Mouse (Mus musculus) intestine, embryonic 15.5 days (tissue): ENCODE measurements around the gene Psme1. TPM values are rescaled to one million over a fixed set of nuclear protein-coding genes. Genes with fewer than 3 reads are reported as not detected.

Experiments used
- ATAC-seq: fragments of 200-750 bp; cut with Nextera tagmentation; 2 replicates; pipeline ENCODE4 v1.8.0; 2017; ENCODE audit warnings: moderate TSS enrichment, moderate library complexity
- H3K27ac ChIP-seq: fragments of 300-500 bp; sonication (generic); 2 replicates; pipeline ENCODE4 v1.5.1; 2015; ENCODE audit warnings: mild to moderate bottlenecking, inconsistent platforms
- H3K27me3 ChIP-seq: fragments of 300-500 bp; sonication (generic); replicated peaks from 2 replicates; pipeline ENCODE4 v1.6.1; 2015; ENCODE audit warnings: inconsistent platforms
- H3K36me3 ChIP-seq: fragments of 300-500 bp; sonication (generic); 2 replicates; pipeline ENCODE4 v1.6.1; 2015; ENCODE audit warnings: inconsistent platforms
- H3K4me1 ChIP-seq: fragments of 300-500 bp; sonication (generic); replicated peaks from 2 replicates; pipeline ENCODE4 v1.6.1; 2015; ENCODE audit warnings: inconsistent platforms
- H3K4me2 ChIP-seq: fragments of 300-500 bp; sonication (generic); replicated peaks from 2 replicates; pipeline ENCODE4 v1.6.1; 2015; ENCODE audit warnings: mild to moderate bottlenecking, inconsistent platforms
- H3K4me3 ChIP-seq: fragments of 300-500 bp; sonication (generic); replicated peaks from 2 replicates; pipeline ENCODE4 v1.5.1; 2015; ENCODE audit warnings: inconsistent platforms
- H3K9ac ChIP-seq: fragments of 300-500 bp; sonication (generic); 2 replicates; pipeline ENCODE4 v1.6.1; 2015; ENCODE audit warnings: inconsistent platforms
- H3K9me3 ChIP-seq: fragments of 300-500 bp; sonication (generic); 2 replicates; pipeline ENCODE4 v1.6.1; 2016; ENCODE audit warnings: inconsistent platforms
- WGBS: fragments of 180-500 bp; shearing (Covaris S2); methylation state at CpG from one replicate; pipeline ENCODE4 v1.1.7; 2015; 5-methylcytosine and 5-hydroxymethylcytosine counted together
- polyA plus RNA-seq: library from polyadenylated mRNA; unstranded; fragments of >200 nt; fragmentation: Nextera tagmentation; extraction: Ambion mirVana; gene quantifications from 2 replicates; pipeline ENCODE4 v1.2.1, GENCODE M21; 2015

The Psme1 gene
- polyA plus RNA-seq, 1 experiment from 2014 or later, result 197 TPM

DNA sequence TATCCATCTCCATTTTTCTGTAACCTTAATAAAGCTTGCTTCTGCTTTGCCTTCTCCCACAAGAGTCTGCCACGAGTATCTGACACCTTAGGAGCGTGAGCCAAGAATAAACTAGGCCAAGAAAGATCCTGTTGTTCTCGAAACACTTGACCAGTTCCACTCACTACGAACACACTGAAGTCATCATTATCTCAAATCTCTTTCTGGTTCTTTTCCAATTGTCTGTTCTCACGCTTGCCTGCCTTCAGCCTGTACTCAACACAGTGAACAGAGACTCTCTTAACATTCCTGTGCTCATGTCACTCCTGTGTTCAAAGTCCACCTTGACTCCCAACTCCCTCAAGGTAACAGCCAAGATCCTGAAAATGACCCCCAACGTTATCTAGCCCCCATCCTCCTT is 35.4 kb downstream of the Psme1 start:
- Histone ChIP-seq H3K4me3 (no peak overlapping the region), H3K4me2 (no peak overlapping the region), H3K4me1 (0 out of 2 replicates have a peak, but pooled peaks cover 4% of the 10 kb centered on the region), H3K27ac (no peak overlapping the region), H3K9ac (no peak overlapping the region), H3K27me3 (no peaks in the 10 kb centered on the region), H3K9me3 (no peaks in the 10 kb centered on the region), H3K36me3 (0 out of 2 replicates have a peak, but pooled peaks cover 3% of the 10 kb centered on the region)
- no peak for ATAC-seq
- 66% methylated on average over 6 of the region's 6 CpGs for whole genome bisulfite sequencing

DNA sequence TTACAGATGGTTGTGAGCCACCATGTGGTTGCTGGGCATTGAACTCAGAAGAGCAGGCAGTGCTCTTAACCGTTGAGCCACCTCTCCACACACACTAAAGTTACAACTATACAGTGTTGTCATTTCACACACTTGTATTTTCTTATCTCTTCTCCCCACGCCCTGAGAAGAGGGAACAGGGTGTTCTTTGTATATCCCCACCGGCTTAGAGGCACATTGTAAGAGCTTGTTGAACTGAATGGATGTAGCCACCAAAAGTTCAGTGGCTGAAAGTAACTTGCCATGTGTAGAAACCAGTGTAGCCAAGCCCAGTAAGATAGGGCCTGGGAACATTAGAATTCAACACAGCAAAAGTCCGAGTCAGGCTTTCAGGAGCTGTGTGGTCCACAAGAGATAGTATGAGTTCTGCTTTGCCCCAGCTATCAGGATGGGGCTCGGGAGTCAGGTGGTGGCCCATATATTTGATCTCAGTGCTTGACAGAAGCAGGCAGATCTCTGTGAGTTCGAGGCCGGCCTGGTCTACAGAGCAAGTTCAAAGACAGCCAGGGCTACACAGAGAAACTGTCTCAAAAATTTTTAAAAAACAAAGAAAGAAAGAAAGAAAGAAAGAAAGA is 36.7 kb downstream of the Psme1 start:
- Histone ChIP-seq H3K4me2 (no peak overlapping the region), H3K27me3 (no peaks in the 10 kb centered on the region), H3K4me3 (no peak overlapping the region), H3K27ac (no peak overlapping the region), H3K4me1 (peaks cover 4% of the 10 kb centered on the region; the same call in 1 of the 2 replicates), H3K9me3 (no peaks in the 10 kb centered on the region), H3K36me3 (0 out of 2 replicates have a peak, but pooled peaks cover 3% of the 10 kb centered on the region), H3K9ac (no peak overlapping the region)
- WGBS, result 76% methylated on average over 7 of the region's 7 CpGs
- no peak for ATAC-seq

DNA sequence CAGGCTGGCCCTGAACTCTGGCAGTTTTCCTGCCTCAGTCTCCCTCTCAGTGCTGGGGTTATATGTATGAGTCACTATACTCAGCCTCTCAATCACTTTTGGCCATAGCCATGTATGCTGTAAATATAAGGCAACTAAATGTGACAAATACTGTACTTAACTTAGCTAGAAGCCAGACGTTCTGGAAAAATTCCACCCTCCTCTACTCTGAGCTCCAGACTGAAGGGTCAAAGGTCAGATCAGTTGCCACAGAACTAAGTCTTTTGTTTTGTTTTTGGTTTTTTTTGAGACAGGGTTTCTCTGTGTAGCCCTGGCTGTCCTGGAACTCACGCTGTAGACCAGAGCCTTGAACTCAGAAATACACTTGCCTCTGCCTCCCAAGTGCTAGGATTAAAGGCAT is 38.0 kb downstream of the Psme1 start:
- Histone ChIP-seq H3K27ac (no peak overlapping the region), H3K9me3 (no peaks in the 10 kb centered on the region), H3K4me2 (no peak overlapping the region), H3K9ac (no peak overlapping the region), H3K4me1 (peaks cover 4% of the 10 kb centered on the region; the same call in 1 of the 2 replicates), H3K4me3 (no peak overlapping the region), H3K36me3 (no peaks in the 10 kb centered on the region), H3K27me3 (no peaks in the 10 kb centered on the region)
- ATAC-seq, result no peak
- 37% methylated on average over 2 of the region's 2 CpGs for WGBS

DNA sequence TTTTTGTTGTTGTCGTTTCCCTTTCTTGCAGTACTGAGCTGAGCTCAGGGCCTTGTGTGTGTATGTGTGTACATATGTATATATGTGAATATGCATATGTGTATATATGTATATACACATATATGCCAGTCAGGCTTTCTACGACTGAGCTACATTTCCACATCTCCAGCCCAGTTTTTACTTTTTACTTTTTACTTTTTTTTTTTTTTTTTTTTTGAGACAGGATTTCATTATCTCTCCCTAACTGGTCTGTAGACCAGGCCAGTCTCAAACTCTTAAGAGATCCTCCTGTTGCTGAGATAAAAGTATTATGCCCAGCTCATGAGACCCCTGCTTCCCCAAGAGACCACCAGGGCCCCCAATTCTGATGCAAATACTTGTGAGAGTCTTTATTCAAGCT is 38.9 kb downstream of the Psme1 start:
- Histone ChIP-seq H3K9me3 (no peaks in the 10 kb centered on the region), H3K4me2 (no peak overlapping the region)
- 81% methylated on average over 2 of the region's 2 CpGs for WGBS

DNA sequence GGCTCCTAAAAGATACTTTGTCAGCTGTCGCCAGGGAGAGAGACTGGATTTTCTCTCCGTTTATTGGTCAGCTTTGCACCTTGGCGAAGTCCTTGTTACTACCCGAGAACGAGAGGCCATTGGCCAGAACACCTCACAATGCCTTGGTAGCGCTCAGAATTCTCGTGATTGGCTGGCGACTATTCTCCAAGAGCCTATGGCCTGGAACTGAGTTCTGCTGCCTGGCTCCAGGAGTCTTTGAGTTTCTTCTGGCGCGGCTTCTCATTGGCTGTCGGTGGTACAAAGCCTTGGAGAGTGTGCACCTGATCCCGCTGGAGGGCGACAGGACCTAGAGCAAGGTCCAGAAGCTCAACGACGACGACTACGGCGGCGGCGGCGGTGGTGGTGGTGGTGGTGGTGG is 39.9 kb downstream of the Psme1 start, which contains the start of gene Rec8:
Gene Rec8 (plus strand): TSS at position 216 of the 400 bp plus-strand sequence.
- no peaks in the 10 kb centered on the region for H3K27me3 ChIP-seq
- no peaks in the 10 kb centered on the region for H3K9me3 ChIP-seq
- peak within 1 kb of the TSS; percentile 32; the same call in 1 of the 2 replicates for H3K9ac ChIP-seq
- H3K36me3 ChIP-seq, result no peaks in the 10 kb centered on the region
- peaks cover 4% of the 10 kb centered on the region; the same call in 1 of the 2 replicates for H3K4me1 ChIP-seq
- ATAC-seq, result peak; percentile 90
- H3K4me3 ChIP-seq, result peak within 1 kb of the TSS; percentile 23
- no peak within 1 kb of the TSS for H3K27ac ChIP-seq
- 13% methylated on average over 21 of the region's 21 CpGs for WGBS
- H3K4me2 ChIP-seq, result peak within 1 kb of the TSS; percentile 52

More for the DNA sequence above, 38.9 kb downstream of the Psme1 start:
- H3K9ac ChIP-seq, result no peak overlapping the region
- H3K27ac ChIP-seq, result no peak overlapping the region
- no peaks in the 10 kb centered on the region for H3K36me3 ChIP-seq
- H3K27me3 ChIP-seq, result no peaks in the 10 kb centered on the region
- H3K4me3 ChIP-seq, result no peak overlapping the region
- no peak for ATAC-seq
- peaks cover 4% of the 10 kb centered on the region; the same call in 1 of the 2 replicates for H3K4me1 ChIP-seq

DNA sequence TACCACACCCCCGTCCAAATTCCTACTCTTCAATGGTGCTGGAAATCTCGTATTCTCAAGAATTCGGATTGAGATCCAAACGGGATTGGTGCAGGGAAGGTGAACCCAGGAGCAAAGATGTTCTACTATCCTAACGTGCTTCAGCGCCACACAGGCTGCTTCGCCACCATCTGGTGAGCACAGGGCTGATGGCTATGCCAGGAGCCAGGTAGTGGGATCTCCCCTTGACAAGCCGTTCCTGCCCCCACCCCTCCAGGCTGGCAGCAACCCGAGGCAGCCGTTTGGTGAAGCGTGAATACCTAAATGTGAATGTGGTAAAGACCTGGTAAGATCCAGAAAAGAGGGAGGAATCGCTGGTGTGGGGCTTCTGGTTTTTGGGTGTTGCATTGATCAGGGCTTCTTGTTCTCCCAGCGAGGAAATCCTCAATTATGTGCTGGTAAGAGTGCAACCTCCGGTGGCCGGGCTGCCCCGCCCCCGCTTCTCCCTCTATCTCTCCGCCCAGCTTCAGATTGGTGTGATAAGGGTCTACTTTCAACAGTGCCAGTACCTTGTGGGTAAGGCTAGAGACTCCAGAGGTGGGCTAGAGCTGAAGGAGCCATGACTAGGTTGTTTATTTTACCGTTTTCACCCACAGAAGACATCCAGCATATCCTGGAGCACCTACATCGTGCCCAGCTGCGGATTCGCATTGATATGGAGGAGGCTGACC is 40.7 kb downstream of the Psme1 start:
- Histone ChIP-seq H3K9ac (peak overlapping the region; percentile 32; the same call in 1 of the 2 replicates), H3K27ac (no peak overlapping the region), H3K4me3 (peak overlapping the region; percentile 23), H3K36me3 (no peaks in the 10 kb centered on the region), H3K27me3 (no peaks in the 10 kb centered on the region), H3K4me1 (peaks cover 4% of the 10 kb centered on the region; the same call in 1 of the 2 replicates), H3K9me3 (no peaks in the 10 kb centered on the region), H3K4me2 (peak overlapping the region; percentile 52)
- ATAC-seq, result peak; percentile 41; the same call in 1 of the 2 replicates
- 32% methylated on average over 22 of the region's 22 CpGs for WGBS

DNA sequence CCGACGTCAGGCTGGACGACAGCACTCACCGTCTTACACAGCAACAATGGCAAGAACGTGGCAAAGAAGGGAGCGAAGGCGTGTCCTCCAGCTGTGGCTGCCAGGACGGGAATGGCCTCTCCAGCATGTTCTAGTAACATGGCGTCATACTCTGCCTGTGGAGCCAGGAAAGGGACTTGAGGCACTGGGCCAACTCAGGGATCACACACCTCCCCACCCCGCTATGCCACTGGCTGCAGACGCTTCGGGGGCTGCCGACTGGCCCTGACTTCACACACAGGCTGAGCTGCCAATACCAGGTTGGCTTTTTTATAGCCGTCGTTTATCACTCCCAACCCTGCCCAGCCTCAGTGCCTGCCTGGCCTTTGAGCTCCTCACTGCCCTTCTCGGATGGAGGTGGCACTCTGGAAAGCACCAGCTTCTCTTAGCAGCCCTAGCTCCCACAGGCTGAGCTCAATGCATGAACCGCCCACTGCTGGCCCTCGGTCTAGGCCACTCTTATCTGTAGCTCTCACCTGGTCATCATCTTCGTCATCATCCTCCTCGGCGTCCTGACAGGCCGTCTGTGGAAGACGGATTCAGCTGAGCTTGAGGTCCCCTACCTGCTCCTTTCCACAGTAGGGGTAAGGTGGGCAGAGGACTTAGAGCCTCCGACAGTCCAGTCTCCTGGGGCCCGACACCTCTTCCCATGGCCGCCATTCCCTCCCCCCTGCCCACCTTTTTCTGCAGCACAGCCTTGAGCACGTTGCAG is 50.3 kb downstream of the Psme1 start:
- no peaks in the 10 kb centered on the region for H3K27me3 ChIP-seq
- no peak for ATAC-seq

DNA sequence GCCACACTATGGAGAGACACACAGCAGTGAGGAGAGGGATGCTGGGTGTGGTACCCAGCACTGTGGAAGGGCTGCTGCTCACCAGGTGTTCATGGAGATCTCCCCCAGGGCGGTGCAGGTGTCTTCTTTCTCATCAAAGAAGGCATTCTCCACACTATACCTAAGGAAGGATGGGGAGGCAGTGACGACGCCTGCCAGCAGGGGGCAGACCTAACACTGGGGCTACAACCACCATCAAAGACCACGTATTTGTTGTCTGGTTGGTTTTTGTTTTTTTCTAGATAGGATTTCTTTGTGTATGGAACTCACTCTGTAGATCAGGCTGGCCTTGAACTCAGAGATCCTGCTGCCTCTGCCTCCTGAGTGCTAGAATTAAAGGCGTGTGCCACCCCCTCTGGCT is 51.4 kb downstream of the Psme1 start:
- Histone ChIP-seq H3K4me1 (no peaks in the 10 kb centered on the region), H3K27me3 (no peaks in the 10 kb centered on the region), H3K9me3 (no peaks in the 10 kb centered on the region), H3K9ac (no peak overlapping the region), H3K36me3 (peaks cover 74% of the 10 kb centered on the region), H3K4me2 (no peak overlapping the region), H3K4me3 (no peak overlapping the region), H3K27ac (no peak overlapping the region)
- 55% methylated on average over 5 of the region's 5 CpGs for WGBS
- no peak; the same call in 1 of the 2 replicates for ATAC-seq

More for the DNA sequence above, 50.3 kb downstream of the Psme1 start:
- Histone ChIP-seq H3K4me1 (no peaks in the 10 kb centered on the region), H3K9ac (no peak overlapping the region), H3K27ac (no peak overlapping the region), H3K9me3 (no peaks in the 10 kb centered on the region), H3K4me2 (no peak overlapping the region), H3K36me3 (peaks cover 70% of the 10 kb centered on the region), H3K4me3 (no peak overlapping the region)
- 83% methylated on average over 27 of the region's 27 CpGs for WGBS

Other genes with a start within 250 kb of the Psme1 start
- 137 and 139 TPM in 2 replicates for gene Dhrs4, start 99.4 kb upstream of the Psme1 start, polyA plus RNA-seq
- gene Carmil3, start 87.5 kb upstream of the Psme1 start, polyA plus RNA-seq, result 2.2 and 2.4 TPM in 2 replicates
- 0.25 and 0.40 TPM in 2 replicates for gene Cpne6, start 67.7 kb upstream of the Psme1 start, polyA plus RNA-seq
- not detected in 2 replicates for gene Nrl, start 53.1 kb upstream of the Psme1 start, polyA plus RNA-seq
- 48.8 and 50.8 TPM in 2 replicates for gene Pck2, start 37.9 kb upstream of the Psme1 start, polyA plus RNA-seq
- 72.8 and 86.2 TPM in 2 replicates for gene Dcaf11, start 18.1 kb upstream of the Psme1 start, polyA plus RNA-seq
- gene A730061H03Rik, start 17.7 kb upstream of the Psme1 start, polyA plus RNA-seq, result 2.2 and 2.4 TPM in 2 replicates
- 0.49 and 0.72 TPM in 2 replicates for gene Fitm1, start 2.5 kb upstream of the Psme1 start, polyA plus RNA-seq
- gene Emc9, start 7.2 kb downstream of the Psme1 start, polyA plus RNA-seq, result 9.6 and 11.6 TPM in 2 replicates
- 343 and 366 TPM in 2 replicates for gene Psme2, start 13.0 kb downstream of the Psme1 start, polyA plus RNA-seq
- 15.7 and 16.3 TPM in 2 replicates for gene Rnf31, start 13.6 kb downstream of the Psme1 start, polyA plus RNA-seq
- gene Irf9, start 25.4 kb downstream of the Psme1 start, polyA plus RNA-seq, result 10.5 and 10.8 TPM in 2 replicates
- gene Rec8, start 39.9 kb downstream of the Psme1 start, polyA plus RNA-seq, result 8.2 and 10.5 TPM in 2 replicates
- 63.8 and 72.8 TPM in 2 replicates for gene Ipo4, start 57.8 kb downstream of the Psme1 start, polyA plus RNA-seq
- gene Gm49378, start 59.8 kb downstream of the Psme1 start, polyA plus RNA-seq, result 0.86 and 2.6 TPM in 2 replicates
- 119 and 124 TPM in 2 replicates for gene Tm9sf1, start 65.7 kb downstream of the Psme1 start, polyA plus RNA-seq
- 0.75 and 1.2 TPM in 2 replicates for gene Tssk4, start 72.1 kb downstream of the Psme1 start, polyA plus RNA-seq
- 58.4 and 62.1 TPM in 2 replicates for gene Mdp1, start 82.4 kb downstream of the Psme1 start, polyA plus RNA-seq
- gene Gmpr2, start 93.8 kb downstream of the Psme1 start, polyA plus RNA-seq, result 58.6 and 58.7 TPM in 2 replicates
- 510 and 527 TPM in 2 replicates for gene Nedd8, start 94.0 kb downstream of the Psme1 start, polyA plus RNA-seq
- 35.8 and 38.7 TPM in 2 replicates for gene Tinf2, start 103.7 kb downstream of the Psme1 start, polyA plus RNA-seq
- 1.1 and 1.2 TPM in 2 replicates for gene Tgm1, start 135.8 kb downstream of the Psme1 start, polyA plus RNA-seq
- gene Rabggta, start 144.1 kb downstream of the Psme1 start, polyA plus RNA-seq, result 34.1 and 34.9 TPM in 2 replicates
- gene Dhrs1, start 167.6 kb downstream of the Psme1 start, polyA plus RNA-seq, result 99.4 and 117 TPM in 2 replicates
- gene Nop9, start 167.6 kb downstream of the Psme1 start, polyA plus RNA-seq, result 35.6 and 36.0 TPM in 2 replicates
- 52.7 and 63.5 TPM in 2 replicates for gene Cideb, start 180.3 kb downstream of the Psme1 start, polyA plus RNA-seq
- 0.31 and 0.52 TPM in 2 replicates for gene Ltb4r2, start 183.3 kb downstream of the Psme1 start, polyA plus RNA-seq
- gene Ltb4r1, start 187.8 kb downstream of the Psme1 start, polyA plus RNA-seq, result 0.93 and 1.0 TPM in 2 replicates
- 6.7 and 7.0 TPM in 2 replicates for gene Adcy4, start 206.0 kb downstream of the Psme1 start, polyA plus RNA-seq
- 45.2 and 45.6 TPM in 2 replicates for gene Ripk3, start 210.7 kb downstream of the Psme1 start, polyA plus RNA-seq
- 25.7 and 26.3 TPM in 2 replicates for gene Nfatc4, start 245.0 kb downstream of the Psme1 start, polyA plus RNA-seq